Mouse (Mus musculus) retina, embryonic 14.5 days (tissue): ENCODE data around the gene Adap2.
"Not testable (repeated sequence)": the region's sequence is repeated elsewhere in the genome, so short reads cannot be mapped to it uniquely, and the experiment has no call there.

Experiments used
- DNase-seq: peaks from one replicate; pipeline ENCODE4 v3.0.0-alpha.2; 2015; ENCODE audit warnings: low spot score

Adap2 gene

GRCm38 (mm10) chr11:80161041-80161440 is 7.1 kb downstream of the Adap2 start:
- no peak for DNase-seq

GRCm38 (mm10) chr11:80163362-80164116 is 9.6 kb downstream of the Adap2 start:
- DNase-seq = no peak

DNA sequence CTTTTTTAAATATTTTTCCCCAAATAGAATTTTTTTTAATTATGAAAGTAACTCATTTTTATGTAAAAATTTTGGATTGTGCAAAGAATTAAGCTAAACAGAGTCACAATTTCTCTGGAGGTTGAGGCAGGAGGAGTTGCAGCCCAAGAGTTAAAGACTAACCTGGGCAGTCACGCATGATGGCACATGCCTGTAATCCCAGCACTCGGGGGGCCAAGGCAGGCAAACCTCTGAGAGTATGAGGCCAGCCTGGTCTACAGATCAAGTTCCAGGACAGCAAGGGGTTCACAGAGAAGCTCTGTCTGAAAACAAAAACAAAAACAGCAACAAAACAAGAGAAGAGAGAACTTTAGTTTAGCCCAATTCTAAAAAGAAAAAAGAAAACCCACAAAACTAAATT is 10.3 kb downstream of the Adap2 start:
- no peak for DNase-seq

DNA sequence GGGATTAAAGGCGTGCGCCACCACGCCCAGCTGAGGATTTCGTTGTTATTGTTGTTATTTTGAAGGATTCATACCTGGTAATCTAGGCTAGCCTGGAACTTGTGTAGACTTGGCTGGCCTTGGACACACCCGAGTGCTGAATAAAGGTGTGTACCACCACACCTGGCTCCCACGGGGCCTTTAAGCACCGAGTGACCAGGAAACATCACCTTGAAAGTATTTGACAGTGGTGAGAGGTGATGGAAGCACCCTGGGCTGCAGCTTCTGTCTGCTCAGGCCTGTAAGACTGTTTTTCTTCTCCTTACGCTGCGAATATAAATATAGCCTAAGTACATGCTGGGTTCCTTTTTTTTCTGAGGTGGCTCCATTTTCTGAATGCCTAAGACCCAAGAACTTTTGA is 14.2 kb downstream of the Adap2 start:
- DNase-seq = no peak

- DNase-seq = no peak
These were observed 14.8 kb downstream of the Adap2 start for GRCm38 (mm10) chr11:80168611-80169249.

DNA sequence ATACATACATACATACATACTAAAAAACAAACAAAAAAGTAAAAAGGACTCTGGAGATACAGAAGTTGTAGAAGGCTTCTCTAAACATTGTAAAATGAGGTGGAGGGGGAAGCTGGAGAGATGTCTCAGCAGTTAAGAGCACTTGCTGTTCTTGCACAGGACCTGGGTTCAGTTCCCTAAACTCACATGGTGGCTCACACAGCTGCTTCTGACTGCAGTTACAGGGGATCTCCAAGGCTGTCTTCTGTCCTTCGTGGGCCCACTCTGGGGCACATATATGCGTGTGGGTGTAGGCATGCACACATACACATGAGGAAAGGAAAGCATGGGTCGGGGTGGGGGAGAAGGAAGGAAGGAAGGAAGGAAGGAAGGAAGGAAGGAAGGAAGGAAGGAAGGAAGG is 15.7 kb downstream of the Adap2 start:
- no peak for DNase-seq

DNA sequence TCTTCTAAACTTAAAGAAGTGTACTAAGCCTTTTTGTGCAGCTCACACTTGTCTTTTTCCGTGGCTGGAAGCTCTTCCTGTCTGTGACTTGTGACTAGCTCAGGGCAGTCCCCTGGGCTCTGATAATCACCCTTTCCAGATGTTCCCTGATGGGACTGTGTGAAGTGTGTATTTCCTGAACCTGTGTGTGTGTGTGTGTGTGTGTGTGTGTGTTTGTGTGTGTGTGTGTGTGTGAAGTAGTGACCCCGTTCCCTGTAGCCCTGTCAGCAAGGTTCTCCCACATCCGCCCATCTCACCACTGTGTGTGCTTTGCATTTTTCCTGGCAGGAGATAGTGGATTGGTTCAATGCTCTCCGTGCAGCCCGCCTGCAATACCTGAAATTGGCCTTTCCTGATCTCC is 16.4 kb downstream of the Adap2 start:
- DNase-seq = no peak

DNA sequence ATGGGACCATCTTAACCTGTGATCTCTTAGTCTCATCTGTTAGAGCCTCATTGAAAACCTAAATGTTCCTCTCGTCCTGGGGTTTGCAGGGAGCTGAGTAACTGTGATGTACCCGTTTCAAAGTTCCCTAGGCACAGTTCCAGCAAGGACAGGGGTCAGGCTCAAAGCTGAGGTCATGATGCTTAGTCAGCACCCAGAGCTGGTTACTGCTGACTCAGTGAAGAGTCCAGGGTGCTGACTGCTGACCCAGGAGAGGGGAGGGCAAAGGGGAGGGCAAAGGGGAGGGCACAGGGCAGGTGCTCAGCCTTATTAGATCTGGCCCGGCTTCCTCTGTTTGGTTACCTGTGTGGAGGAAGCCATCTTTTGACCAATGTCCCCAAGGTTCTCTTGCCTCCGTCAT is 18.0 kb downstream of the Adap2 start:
- DNase-seq = no peak

- DNase-seq = no peak
These were observed 20.2 kb downstream of the Adap2 start for GRCm38 (mm10) chr11:80173963-80174670.

GRCm38 (mm10) chr11:80176911-80177895 is 23.3 kb downstream of the Adap2 start:
- no peak for DNase-seq

DNA sequence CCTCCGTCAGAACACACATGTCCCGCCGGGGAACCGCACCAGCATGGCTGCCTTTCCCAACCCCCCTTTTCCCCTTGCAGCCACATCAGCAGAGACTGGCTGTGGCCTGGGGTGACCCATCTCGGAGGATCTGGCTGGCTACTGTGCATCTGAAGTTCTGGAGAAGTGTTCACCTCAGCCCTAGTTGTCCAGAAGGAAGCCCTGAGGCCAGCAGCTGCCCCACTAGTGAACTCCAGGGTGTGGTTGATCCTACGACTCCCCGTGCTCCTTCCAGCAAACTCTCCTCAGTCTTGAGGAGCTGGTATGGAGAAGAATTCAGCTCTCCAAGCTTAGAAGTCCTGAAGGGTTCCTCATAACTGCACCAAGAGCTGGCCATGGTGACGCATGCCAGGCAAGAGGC is 24.4 kb downstream of the Adap2 start:
- DNase-seq = no peak

DNA sequence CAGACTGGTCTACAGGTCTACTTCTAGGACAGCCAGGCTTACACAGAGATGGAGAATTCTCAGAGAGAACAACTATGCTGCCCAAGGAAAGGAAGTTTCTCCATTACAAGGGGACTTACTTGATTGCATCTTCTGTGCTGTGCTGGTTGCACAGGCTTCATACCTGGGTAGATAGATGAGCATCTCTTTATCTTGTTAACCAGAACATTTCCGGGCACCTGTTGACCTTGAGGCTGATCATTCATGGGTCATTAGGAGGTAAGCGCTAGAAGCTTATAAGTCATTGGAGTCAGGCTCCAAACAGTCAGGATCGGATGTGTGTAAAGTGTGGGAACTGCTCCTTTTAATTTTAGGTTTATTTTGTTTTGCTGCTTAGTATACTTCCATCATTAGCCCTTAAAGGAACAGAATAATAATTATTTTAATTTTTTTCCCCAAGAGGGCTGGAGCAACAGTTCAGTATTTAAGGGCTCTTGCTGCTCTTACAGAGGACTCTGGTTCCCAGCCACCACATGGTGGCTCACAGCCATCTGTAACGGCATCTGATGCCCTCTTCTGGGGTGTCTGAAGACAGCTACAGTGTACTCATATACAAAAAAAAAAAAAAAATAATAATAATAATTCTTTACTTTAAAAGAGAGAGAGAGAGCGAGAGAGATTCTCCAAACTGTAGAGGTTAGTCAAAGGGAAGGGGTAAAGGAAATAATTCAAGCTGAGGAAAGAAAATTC is 27.3 kb downstream of the Adap2 start:
- DNase-seq = no peak

DNA sequence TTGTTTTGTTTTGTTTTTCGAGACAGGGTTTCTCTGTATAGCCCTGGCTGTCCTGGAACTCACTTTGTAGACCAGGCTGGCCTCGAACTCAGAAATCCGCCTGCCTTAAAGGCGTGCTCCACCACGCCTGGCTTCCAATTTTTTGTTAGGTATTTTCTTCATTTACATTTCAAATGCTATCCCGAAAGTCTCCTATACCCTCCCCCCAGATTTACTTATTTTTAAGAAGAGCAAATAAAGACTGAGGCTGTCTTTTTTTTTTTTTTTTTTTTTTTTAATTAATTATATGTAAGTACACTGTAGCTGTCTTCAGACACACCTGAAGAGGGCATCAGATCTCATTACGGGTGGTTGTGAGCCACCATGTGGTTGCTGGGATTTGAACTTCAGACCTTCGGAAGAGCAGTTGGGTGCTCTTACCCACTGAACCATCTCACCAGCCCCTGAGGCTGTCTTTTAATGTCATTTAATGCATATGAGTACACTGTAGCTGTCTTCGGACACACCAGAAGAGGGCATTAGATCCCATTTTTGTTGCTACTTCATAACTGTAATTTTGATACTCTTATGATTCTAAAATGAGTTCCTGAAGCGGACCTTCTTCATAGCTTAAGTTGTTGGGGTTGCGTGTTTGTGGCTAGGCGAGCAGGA is 29.3 kb downstream of the Adap2 start:
- not testable (repeated sequence) for DNase-seq

GRCm38 (mm10) chr11:80183705-80184255 is 29.9 kb downstream of the Adap2 start, which contains the start of gene Rnf135:
Rnf135 (plus strand) TSS chr11:80183851.
- DNase-seq = peak; percentile 83

DNA sequence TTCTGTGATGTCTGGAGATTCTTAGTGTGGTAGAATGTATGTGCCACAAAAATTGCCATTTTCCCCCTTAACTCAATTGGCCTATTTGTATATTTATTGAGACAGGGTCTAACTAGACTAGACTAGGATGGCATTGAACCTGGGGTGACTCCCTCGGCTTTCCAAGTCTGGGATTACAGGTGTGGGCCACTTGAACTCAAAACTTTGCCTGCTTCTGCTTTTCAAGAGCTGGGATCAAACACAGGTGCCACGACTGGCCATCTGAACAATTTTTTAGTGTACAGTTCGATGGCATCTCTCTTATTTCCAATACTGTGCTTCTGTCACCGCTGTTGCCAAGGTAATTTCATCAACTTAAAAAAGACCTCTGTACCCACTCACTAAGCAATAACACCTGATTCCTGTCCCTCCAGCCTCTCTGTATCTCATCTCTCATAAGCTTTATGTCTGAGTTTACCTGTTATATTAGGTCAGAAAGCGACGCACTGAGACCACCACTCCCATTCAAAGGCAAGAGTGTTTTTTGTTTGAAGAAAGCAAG is 30.7 kb downstream of the Adap2 start:
- DNase-seq = no peak

DNA sequence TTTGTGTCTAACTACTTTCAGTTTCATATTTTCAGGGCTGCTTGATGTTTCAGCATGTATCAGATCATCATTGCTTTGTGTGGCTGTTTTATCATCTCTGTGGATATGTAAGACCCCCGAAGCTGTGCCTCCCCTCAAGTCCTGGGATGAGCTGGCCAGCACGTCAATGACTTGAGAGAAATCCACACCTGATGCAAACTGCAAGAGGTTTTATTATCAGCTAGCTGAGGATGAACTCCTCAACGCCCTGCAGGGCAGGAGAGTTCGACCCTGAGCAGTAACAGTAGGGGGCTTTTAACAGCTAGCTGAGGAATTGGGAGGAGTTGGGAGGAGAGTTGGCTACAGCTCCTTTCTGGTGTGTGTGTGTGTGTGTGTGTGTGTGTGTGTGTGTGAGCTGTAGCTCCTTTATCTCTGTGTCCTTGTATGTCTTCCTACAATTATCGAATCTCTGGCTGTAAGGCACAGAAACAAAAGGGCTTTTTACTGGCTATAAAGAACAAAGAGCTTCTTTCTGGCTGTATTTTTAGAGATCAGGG is 31.6 kb downstream of the Adap2 start:
- not testable (repeated sequence) for DNase-seq

GRCm38 (mm10) chr11:80190280-80190679 is 36.4 kb downstream of the Adap2 start:
- DNase-seq = no peak

- DNase-seq = no peak
These were observed 39.9 kb downstream of the Adap2 start for GRCm38 (mm10) chr11:80193827-80194226.

DNA sequence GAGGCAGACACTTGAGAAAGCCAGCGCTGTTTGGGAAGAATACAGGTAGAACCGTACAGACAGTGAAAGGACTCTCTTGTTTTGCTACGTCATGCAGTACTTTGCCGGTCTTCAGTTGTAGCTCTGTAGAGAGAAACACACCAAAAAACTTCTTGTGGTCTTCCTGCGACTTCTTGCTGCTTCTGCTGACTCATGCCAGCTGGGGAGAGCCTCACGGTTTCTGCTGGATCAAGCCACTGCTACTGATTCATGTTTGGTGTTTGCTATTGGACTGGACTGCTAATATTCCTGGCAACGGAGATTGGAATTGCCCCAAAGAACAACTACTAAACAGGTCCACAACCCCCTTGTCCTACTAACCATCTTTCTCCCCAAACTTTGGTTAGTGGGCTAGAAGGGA is 42.4 kb downstream of the Adap2 start:
- no peak for DNase-seq

- DNase-seq = no peak
These were observed 45.4 kb downstream of the Adap2 start for GRCm38 (mm10) chr11:80199316-80199715.
